Mouse (Mus musculus) heart, embryonic 15.5 days (tissue): ENCODE measurements around the gene Gstm2. TPM values are rescaled to one million over a fixed set of nuclear protein-coding genes. Genes with fewer than 3 reads are reported as not detected.

Source experiments
- ATAC-seq: fragments of 200-750 bp; cut with Nextera tagmentation; replicated peaks from 2 replicates; pipeline ENCODE4 v1.8.0; 2017; ENCODE audit warnings: low read depth, moderate TSS enrichment; ENCODE audit not compliant: insufficient number of reproducible peaks, insufficient read depth, low FRiP score
- H3K27ac ChIP-seq: fragments of 300-500 bp; sonication (generic); 2 replicates; pipeline ENCODE4 v1.5.1; 2015; ENCODE audit warnings: mild to moderate bottlenecking, inconsistent platforms
- H3K27me3 ChIP-seq: fragments of 300-500 bp; sonication (generic); 2 replicates; pipeline ENCODE4 v1.6.1; 2015; ENCODE audit warnings: inconsistent platforms
- H3K36me3 ChIP-seq: fragments of 300-500 bp; sonication (generic); 2 replicates; pipeline ENCODE4 v1.6.1; 2015; ENCODE audit warnings: mild to moderate bottlenecking, inconsistent platforms
- H3K4me1 ChIP-seq: fragments of 300-500 bp; sonication (generic); replicated peaks from 2 replicates; pipeline ENCODE4 v1.6.1; 2015; ENCODE audit warnings: inconsistent platforms
- H3K4me2 ChIP-seq: fragments of 300-500 bp; sonication (generic); 2 replicates; pipeline ENCODE4 v1.6.1; 2015; ENCODE audit warnings: inconsistent platforms, mild to moderate bottlenecking, moderate library complexity
- H3K4me3 ChIP-seq: fragments of 300-500 bp; sonication (generic); 2 replicates; pipeline ENCODE4 v1.5.1; 2015; ENCODE audit warnings: mild to moderate bottlenecking, inconsistent platforms
- H3K9ac ChIP-seq: fragments of 300-500 bp; sonication (generic); 2 replicates; pipeline ENCODE4 v1.6.1; 2015; ENCODE audit warnings: mild to moderate bottlenecking, inconsistent platforms
- H3K9me3 ChIP-seq: fragments of 300-500 bp; sonication (generic); replicated peaks from 2 replicates; pipeline ENCODE4 v1.6.1; 2016; ENCODE audit warnings: inconsistent platforms
- WGBS: fragments of 180-500 bp; shearing (Covaris S2); methylation state at CpG from one replicate; pipeline ENCODE4 v1.1.7; 2015; ENCODE audit warnings: mixed read lengths; 5-methylcytosine and 5-hydroxymethylcytosine counted together
- polyA plus RNA-seq: library from polyadenylated mRNA; unstranded; fragments of >200 nt; fragmentation: Nextera tagmentation; extraction: Ambion mirVana; gene quantifications from 2 replicates; pipeline ENCODE4 v1.2.1, GENCODE M21; 2015

Gene Gstm2
- polyA plus RNA-seq, 1 experiment from 2014 or later = 71.9 TPM

DNA sequence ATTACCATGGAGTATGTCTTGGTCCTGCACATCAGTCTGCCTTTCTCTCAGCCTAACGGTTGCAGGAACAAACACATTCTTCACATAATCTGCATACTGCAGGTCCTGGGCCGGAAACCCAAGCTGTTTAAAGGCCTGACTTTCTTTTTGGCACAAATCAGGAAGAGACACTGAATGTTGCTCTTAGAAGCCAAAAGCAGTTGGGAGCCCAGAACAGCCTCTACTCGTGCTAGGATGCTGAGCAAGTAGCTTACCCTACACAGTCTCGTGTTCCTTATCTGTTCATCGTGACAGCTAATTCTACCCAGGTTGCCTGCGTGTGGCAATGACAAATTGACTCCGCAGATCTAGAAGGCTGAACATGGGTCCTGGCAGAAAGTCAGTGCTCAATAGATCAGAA is 45.7 kb downstream of the Gstm2 start:
- WGBS = 38% methylated on average over 7 of the region's 7 CpGs
- no peaks in the 10 kb centered on the region for H3K9me3 ChIP-seq
- no peak overlapping the region for H3K27ac ChIP-seq

GRCm38 (mm10) chr3:107939830-107940229 is 46.4 kb downstream of the Gstm2 start:
- H3K9me3 ChIP-seq = no peaks in the 10 kb centered on the region
- no peaks in the 10 kb centered on the region for H3K27me3 ChIP-seq
- no peak overlapping the region for H3K4me2 ChIP-seq
- H3K36me3 ChIP-seq = no peaks in the 10 kb centered on the region
- ATAC-seq = no peak
- no peak overlapping the region for H3K27ac ChIP-seq
- no peak overlapping the region for H3K9ac ChIP-seq
- WGBS = 70% methylated on average over 4 of the region's 4 CpGs
- H3K4me1 ChIP-seq = peaks cover 18% of the 10 kb centered on the region
- no peak overlapping the region for H3K4me3 ChIP-seq

More for the DNA sequence above, 45.7 kb downstream of the Gstm2 start:
- peaks cover 18% of the 10 kb centered on the region for H3K4me1 ChIP-seq
- no peak for ATAC-seq
- no peak overlapping the region for H3K9ac ChIP-seq
- no peaks in the 10 kb centered on the region for H3K27me3 ChIP-seq
- H3K36me3 ChIP-seq = no peaks in the 10 kb centered on the region
- H3K4me3 ChIP-seq = no peak overlapping the region
- no peak overlapping the region for H3K4me2 ChIP-seq

- H3K9me3 ChIP-seq = no peaks in the 10 kb centered on the region
- no peaks in the 10 kb centered on the region for H3K36me3 ChIP-seq
- H3K27me3 ChIP-seq = no peaks in the 10 kb centered on the region
- no peak overlapping the region for H3K27ac ChIP-seq
- H3K4me1 ChIP-seq = peaks cover 18% of the 10 kb centered on the region
- H3K9ac ChIP-seq = no peak overlapping the region
- no peak overlapping the region for H3K4me2 ChIP-seq
- no peak overlapping the region for H3K4me3 ChIP-seq
- ATAC-seq = no peak
- 49% methylated on average over 3 of the region's 3 CpGs for WGBS
These were observed 46.9 kb downstream of the Gstm2 start for GRCm38 (mm10) chr3:107939403-107939802.

DNA sequence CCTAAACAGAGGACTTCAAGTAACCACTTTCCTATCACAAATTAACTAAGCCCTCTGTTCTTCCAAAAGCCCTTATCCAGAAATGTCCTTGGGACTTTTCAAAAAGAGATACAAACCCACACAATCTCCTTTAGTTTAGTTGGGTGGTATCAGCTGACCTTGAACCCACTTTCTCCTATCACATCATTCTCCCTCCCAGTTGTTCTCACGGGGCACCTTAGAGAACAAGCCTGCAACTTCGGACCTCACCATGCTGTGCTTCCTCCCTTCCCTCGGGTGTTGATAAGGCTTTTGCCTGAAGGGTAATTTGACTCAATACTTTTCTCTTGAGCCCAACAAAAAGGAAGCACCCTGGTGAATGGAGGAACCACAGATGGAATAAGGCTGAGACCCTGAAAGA is 50.4 kb downstream of the Gstm2 start:
- Histone ChIP-seq H3K9ac (no peak overlapping the region), H3K27ac (no peak overlapping the region), H3K9me3 (no peaks in the 10 kb centered on the region), H3K36me3 (no peaks in the 10 kb centered on the region), H3K4me3 (no peak overlapping the region), H3K27me3 (no peaks in the 10 kb centered on the region), H3K4me1 (peaks cover 27% of the 10 kb centered on the region), H3K4me2 (no peak overlapping the region)
- WGBS = 32% methylated on average over 3 of the region's 3 CpGs
- no peak for ATAC-seq

DNA sequence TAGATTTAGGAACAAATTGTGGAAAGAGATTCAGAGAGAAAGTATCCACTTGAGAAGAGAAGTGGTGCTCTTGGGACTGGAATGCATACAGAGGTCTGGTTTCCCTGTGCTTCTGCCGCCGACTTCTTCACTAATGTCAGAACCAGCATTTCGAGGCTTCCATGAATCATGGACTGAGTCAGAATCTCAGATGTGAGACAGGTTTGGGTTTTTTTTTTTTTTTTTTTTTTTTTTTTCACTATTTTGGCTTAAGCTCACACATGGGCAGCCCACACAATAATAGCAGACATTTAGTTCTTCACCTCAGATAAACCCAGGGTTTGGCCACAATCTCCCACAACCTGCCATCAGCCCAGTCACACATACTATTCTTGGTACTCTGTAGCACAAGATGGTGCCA is 51.0 kb downstream of the Gstm2 start:
- Histone ChIP-seq H3K36me3 (no peaks in the 10 kb centered on the region), H3K4me2 (no peak overlapping the region), H3K27me3 (no peaks in the 10 kb centered on the region), H3K4me1 (peaks cover 21% of the 10 kb centered on the region), H3K27ac (no peak overlapping the region), H3K9ac (no peak overlapping the region), H3K4me3 (no peak overlapping the region), H3K9me3 (no peaks in the 10 kb centered on the region)
- no peak for ATAC-seq
- WGBS = 49% methylated on average over 3 of the region's 3 CpGs

DNA sequence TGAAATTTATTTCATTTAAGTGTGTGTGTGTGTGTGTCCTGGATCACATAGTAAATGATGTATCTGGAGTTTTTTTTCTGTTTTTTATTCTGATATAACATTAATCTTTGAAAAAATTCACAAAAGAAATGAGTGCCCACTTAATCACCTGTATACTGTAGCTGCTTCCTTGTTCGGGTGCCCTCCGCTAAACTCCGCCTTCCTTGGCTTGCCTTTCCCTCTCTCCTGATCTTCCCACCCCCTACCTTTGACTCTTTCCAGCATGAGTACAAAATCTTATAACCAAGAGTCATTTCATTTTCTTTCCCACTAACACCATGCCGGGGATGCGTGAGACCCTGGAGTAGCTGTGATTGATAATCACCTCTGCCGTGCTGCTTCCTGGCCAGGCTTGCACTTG is 54.1 kb downstream of the Gstm2 start:
- ATAC-seq = no peak
- WGBS = 68% methylated on average over 6 of the region's 6 CpGs
- H3K36me3 ChIP-seq = no peaks in the 10 kb centered on the region
- H3K9me3 ChIP-seq = no peaks in the 10 kb centered on the region
- no peak overlapping the region for H3K4me3 ChIP-seq
- peak overlapping the region; percentile 45; the same call in 1 of the 2 replicates for H3K27ac ChIP-seq
- no peak overlapping the region for H3K9ac ChIP-seq
- H3K4me2 ChIP-seq = no peak overlapping the region
- no peaks in the 10 kb centered on the region for H3K27me3 ChIP-seq
- peaks cover 13% of the 10 kb centered on the region for H3K4me1 ChIP-seq

Other genes starting within 250 kb of the Gstm2 start
- gene Csf1, start 226.0 kb downstream of the Gstm2 start, polyA plus RNA-seq = 8.0 and 11.2 TPM in 2 replicates
- not detected in 2 replicates for gene Eps8l3, start 109.2 kb downstream of the Gstm2 start, polyA plus RNA-seq
- gene Gstm5, start 90.6 kb downstream of the Gstm2 start, polyA plus RNA-seq = 111 and 122 TPM in 2 replicates
- 22.1 and 23.1 TPM in 2 replicates for gene Gstm7, start 54.6 kb downstream of the Gstm2 start, polyA plus RNA-seq
- 10.4 TPM in 2 replicates for gene Gstm6, start 42.7 kb downstream of the Gstm2 start, polyA plus RNA-seq
- gene Gstm3, start 17.2 kb downstream of the Gstm2 start, polyA plus RNA-seq = 0.30 TPM in 1 of 2 replicates, not detected in the other
- gene Gstm1, start 31.5 kb upstream of the Gstm2 start, polyA plus RNA-seq = 72.1 and 88.3 TPM in 2 replicates
- gene Gstm4, start 58.4 kb upstream of the Gstm2 start, polyA plus RNA-seq = 12.9 and 16.0 TPM in 2 replicates
- gene Ampd2, start 100.2 kb upstream of the Gstm2 start, polyA plus RNA-seq = 22.5 and 31.4 TPM in 2 replicates
- gene Gnat2, start 106.3 kb upstream of the Gstm2 start, polyA plus RNA-seq = 0.74 and 1.1 TPM in 2 replicates
- 65.9 and 80.3 TPM in 2 replicates for gene Gnai3, start 159.7 kb upstream of the Gstm2 start, polyA plus RNA-seq
- gene Gpr61, start 168.4 kb upstream of the Gstm2 start, polyA plus RNA-seq = 0.05 and 0.16 TPM in 2 replicates
- 3.0 and 3.2 TPM in 2 replicates for gene Amigo1, start 199.9 kb upstream of the Gstm2 start, polyA plus RNA-seq
- gene Cyb561d1, start 214.8 kb upstream of the Gstm2 start, polyA plus RNA-seq = 2.7 and 3.8 TPM in 2 replicates
- 5.8 and 9.0 TPM in 2 replicates for gene Atxn7l2, start 224.5 kb upstream of the Gstm2 start, polyA plus RNA-seq
- gene Sypl2, start 240.2 kb upstream of the Gstm2 start, polyA plus RNA-seq = 2.0 and 2.2 TPM in 2 replicates